Mouse (Mus musculus): ENCODE results near the gene Epha2. TPM values are rescaled to one million over a fixed set of nuclear protein-coding genes. Genes with fewer than 3 reads are reported as not detected.

Gene Epha2
- polyA plus RNA-seq, 1 experiment from 2014 or later: 0.82 TPM

DNA sequence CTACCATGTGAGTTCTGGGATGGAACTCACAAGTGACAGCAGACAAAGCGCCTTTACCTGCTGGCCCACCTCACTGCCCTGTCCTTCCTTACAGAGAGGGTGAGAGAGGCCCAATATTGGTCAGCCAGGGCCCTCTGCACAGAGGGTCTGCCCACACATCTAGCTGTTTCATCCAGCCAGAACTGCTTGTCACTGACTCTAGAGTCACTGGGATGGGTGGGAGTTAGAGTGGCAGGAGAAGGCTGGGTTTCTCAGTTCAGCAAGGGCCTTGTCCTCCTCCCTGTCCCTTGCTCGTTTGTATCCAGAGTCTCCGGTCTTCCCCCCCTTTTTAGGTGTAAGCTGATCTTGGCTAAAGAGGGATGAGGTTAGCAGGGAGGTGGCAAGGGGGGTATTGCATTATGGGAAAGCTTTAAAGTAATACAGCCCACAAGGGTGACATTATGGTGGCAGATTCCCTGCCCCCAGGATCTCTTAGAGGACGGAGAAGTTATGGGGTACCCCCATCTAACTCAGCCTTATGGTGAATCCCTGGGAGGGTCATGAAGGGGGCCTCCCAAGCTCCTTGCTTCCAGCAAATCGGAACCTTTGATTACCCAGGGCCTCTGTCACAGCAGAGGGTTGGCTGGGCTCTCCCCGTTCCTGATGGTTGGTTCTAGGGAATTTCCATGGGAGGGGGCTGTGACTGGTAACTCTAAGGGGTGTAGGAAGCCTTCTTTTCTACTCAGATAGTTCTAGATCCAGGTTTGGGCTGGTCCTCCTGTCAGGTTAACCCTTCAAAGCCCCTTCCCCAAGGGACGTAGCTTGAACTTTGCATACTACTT, 2.6 kb downstream of the Epha2 start:
- Histone ChIP-seq H3K27me3 (ENCODE audit: control insufficient read depth, insufficient read depth, low read length) (peaks cover 35% of the 10 kb centered on the region), H3K4me3 (ENCODE audit: low read depth, low read length) (no peak overlapping the region), H3K4me2 (replicated peaks; ENCODE audit: low read depth, low read length) (no peak overlapping the region), H3K9ac (ENCODE audit: low read depth, low read length) (no peak overlapping the region), H3K4me1 (replicated peaks; ENCODE audit: control insufficient read depth, insufficient read depth, low read length) (peaks cover 18% of the 10 kb centered on the region), H3K27ac (ENCODE audit: low read depth, low read length) (no peak overlapping the region), H3K9me3 (ENCODE audit: control insufficient read depth, low read length) (no peaks in the 10 kb centered on the region), H3K36me3 (ENCODE audit: control insufficient read depth, insufficient read depth, low read length) (no peaks in the 10 kb centered on the region)
- ATAC-seq (ENCODE audit: low FRiP score) (no peak), DNase-seq (ENCODE audit: low spot score) (no peak)
- WGBS: 43% methylated on average over 7 of the region's 7 CpGs

DNA sequence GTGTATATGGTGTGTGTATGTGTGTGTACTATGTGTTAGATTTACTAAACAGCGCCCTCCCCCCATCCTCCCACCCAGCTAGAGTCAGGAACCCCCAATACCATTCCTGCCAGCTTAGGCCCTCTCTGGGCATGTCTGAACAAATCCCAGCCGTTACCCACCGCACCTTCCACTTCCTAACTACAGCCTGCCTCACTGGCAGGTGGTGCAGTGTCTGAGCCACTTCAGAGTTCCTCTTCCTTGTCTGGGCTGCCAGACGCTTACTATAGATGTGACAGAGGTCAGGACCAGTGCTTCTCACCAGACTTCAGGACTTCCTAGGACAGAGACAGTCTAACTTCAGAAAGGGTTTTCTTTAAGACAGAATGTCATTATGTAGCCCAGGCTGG, 3.2 kb downstream of the Epha2 start:
- H3K4me3 ChIP-seq (ENCODE audit: low read depth, low read length): no peak overlapping the region
- no peaks in the 10 kb centered on the region for H3K9me3 ChIP-seq (ENCODE audit: control insufficient read depth, low read length)
- no peak for DNase-seq (ENCODE audit: low spot score)
- ATAC-seq (ENCODE audit: low FRiP score): no peak
- WGBS: 82% methylated on average over 4 of the region's 4 CpGs
- H3K9ac ChIP-seq (ENCODE audit: low read depth, low read length): no peak overlapping the region
- peaks cover 32% of the 10 kb centered on the region for H3K27me3 ChIP-seq (ENCODE audit: control insufficient read depth, insufficient read depth, low read length)
- H3K27ac ChIP-seq (ENCODE audit: low read depth, low read length): no peak overlapping the region
- H3K4me2 ChIP-seq (replicated peaks; ENCODE audit: low read depth, low read length): no peak overlapping the region
- peaks cover 18% of the 10 kb centered on the region for H3K4me1 ChIP-seq (replicated peaks; ENCODE audit: control insufficient read depth, insufficient read depth, low read length)
- H3K36me3 ChIP-seq (ENCODE audit: control insufficient read depth, insufficient read depth, low read length): no peaks in the 10 kb centered on the region

DNA sequence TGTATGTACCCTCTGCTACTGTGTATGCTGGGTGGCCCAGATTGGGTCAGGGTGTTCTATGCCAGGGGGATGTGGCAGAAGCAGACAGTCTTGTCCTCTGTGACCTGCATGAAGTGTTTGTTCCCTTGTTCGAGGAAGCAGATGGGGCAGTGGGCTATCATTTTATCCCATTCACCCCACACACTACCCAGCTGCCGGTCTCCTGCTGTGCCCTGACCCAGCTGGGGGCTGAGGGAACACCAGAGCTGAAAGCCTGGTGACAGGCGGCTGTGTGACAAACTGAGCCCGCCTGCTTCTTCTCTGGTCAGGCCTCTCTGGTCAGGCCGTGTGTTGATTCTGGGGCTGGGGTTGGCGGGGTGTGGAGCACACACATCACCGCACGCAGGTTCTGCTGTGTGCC, 5.0 kb downstream of the Epha2 start:
- no peak overlapping the region for H3K9ac ChIP-seq (ENCODE audit: low read depth, low read length)
- peak; percentile 39; the same call in 1 of the 2 replicates for ATAC-seq (ENCODE audit: low FRiP score)
- 14% methylated on average over 8 of the region's 8 CpGs for WGBS

DNA sequence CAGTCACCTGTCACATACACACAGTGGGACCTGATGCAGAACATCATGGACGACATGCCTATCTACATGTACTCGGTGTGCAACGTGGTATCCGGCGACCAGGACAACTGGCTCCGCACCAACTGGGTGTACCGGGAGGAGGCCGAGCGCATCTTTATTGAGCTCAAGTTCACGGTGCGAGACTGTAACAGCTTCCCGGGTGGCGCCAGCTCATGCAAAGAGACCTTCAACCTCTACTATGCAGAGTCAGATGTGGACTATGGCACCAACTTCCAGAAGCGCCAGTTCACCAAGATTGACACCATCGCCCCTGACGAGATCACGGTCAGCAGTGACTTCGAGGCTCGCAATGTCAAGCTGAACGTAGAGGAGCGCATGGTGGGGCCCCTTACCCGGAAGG, 7.3 kb downstream of the Epha2 start:
- no peak for ATAC-seq (ENCODE audit: low FRiP score)
- H3K9ac ChIP-seq (ENCODE audit: low read depth, low read length): no peak overlapping the region
- H3K4me2 ChIP-seq (replicated peaks; ENCODE audit: low read depth, low read length): no peak overlapping the region
- no peak overlapping the region for H3K4me3 ChIP-seq (ENCODE audit: low read depth, low read length)
- H3K27me3 ChIP-seq (ENCODE audit: control insufficient read depth, insufficient read depth, low read length): peaks cover 3% of the 10 kb centered on the region; the same call in 1 of the 2 replicates
- H3K4me1 ChIP-seq (replicated peaks; ENCODE audit: control insufficient read depth, insufficient read depth, low read length): peaks cover 15% of the 10 kb centered on the region
- no peaks in the 10 kb centered on the region for H3K36me3 ChIP-seq (ENCODE audit: control insufficient read depth, insufficient read depth, low read length)
- no peak for DNase-seq (ENCODE audit: low spot score)
- no peak overlapping the region for H3K27ac ChIP-seq (ENCODE audit: low read depth, low read length)
- 97% methylated on average over 22 of the region's 22 CpGs for WGBS
- no peaks in the 10 kb centered on the region for H3K9me3 ChIP-seq (ENCODE audit: control insufficient read depth, low read length)

More for the DNA sequence above, 5.0 kb downstream of the Epha2 start:
- H3K4me1 ChIP-seq (replicated peaks; ENCODE audit: control insufficient read depth, insufficient read depth, low read length): peaks cover 26% of the 10 kb centered on the region
- no peak for DNase-seq (ENCODE audit: low spot score)
- peak overlapping the region; percentile 54; the same call in 1 of the 2 replicates for H3K27ac ChIP-seq (ENCODE audit: low read depth, low read length)
- H3K27me3 ChIP-seq (ENCODE audit: control insufficient read depth, insufficient read depth, low read length): peaks cover 17% of the 10 kb centered on the region; the same call in 1 of the 2 replicates
- no peak overlapping the region for H3K4me3 ChIP-seq (ENCODE audit: low read depth, low read length)
- no peaks in the 10 kb centered on the region for H3K9me3 ChIP-seq (ENCODE audit: control insufficient read depth, low read length)
- H3K4me2 ChIP-seq (replicated peaks; ENCODE audit: low read depth, low read length): no peak overlapping the region
- no peaks in the 10 kb centered on the region for H3K36me3 ChIP-seq (ENCODE audit: control insufficient read depth, insufficient read depth, low read length)

DNA sequence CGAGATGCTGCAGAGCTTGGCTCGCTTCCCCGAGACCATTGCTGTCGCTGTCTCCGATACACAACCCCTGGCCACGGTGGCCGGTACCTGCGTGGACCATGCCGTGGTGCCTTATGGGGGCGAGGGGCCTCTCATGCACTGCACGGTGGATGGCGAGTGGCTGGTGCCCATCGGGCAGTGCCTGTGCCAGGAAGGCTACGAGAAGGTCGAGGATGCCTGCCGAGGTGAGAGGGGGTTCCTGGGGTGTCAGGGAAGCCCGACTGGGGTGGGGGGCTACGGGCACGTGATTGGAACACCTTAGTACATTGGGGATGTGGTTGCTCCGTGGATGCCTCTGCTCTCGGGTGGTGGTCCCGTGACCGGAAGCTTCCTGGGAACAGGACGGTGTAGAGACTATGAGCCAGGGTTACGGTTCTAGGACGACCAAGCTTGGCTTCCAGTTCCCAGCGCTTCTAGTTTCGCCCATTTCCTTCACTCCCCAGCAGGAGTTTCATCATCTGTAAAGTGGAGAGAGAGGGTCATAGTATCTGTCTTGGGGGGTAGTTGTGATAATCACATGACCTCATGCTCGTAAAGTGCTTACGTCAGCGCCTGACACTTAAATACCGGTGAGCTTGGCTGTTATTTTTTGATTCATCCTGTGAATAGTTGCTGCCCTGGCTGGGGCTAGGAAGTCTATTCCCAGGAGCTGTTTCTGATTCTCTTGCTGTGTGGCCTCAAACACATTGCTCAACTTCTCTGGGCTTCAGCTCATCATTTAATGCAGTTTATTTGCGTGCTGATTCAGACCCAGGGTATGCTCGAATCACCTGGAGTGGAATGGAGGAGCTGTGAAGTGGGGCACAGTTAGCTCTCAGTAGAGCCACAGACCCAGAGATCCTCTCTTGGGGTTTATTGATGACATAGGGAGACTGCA, 8.1 kb downstream of the Epha2 start:
- Histone ChIP-seq H3K4me3 (ENCODE audit: low read depth, low read length) (no peak overlapping the region), H3K9me3 (ENCODE audit: control insufficient read depth, low read length) (no peaks in the 10 kb centered on the region), H3K36me3 (ENCODE audit: control insufficient read depth, insufficient read depth, low read length) (no peaks in the 10 kb centered on the region), H3K4me1 (replicated peaks; ENCODE audit: control insufficient read depth, insufficient read depth, low read length) (peaks cover 15% of the 10 kb centered on the region), H3K27me3 (ENCODE audit: control insufficient read depth, insufficient read depth, low read length) (no peaks in the 10 kb centered on the region; the same call in 1 of the 2 replicates), H3K9ac (ENCODE audit: low read depth, low read length) (no peak overlapping the region), H3K4me2 (replicated peaks; ENCODE audit: low read depth, low read length) (no peak overlapping the region), H3K27ac (ENCODE audit: low read depth, low read length) (no peak overlapping the region)
- ATAC-seq (ENCODE audit: low FRiP score) (no peak), DNase-seq (ENCODE audit: low spot score) (no peak)
- 94% methylated on average over 34 of the region's 34 CpGs for WGBS

DNA sequence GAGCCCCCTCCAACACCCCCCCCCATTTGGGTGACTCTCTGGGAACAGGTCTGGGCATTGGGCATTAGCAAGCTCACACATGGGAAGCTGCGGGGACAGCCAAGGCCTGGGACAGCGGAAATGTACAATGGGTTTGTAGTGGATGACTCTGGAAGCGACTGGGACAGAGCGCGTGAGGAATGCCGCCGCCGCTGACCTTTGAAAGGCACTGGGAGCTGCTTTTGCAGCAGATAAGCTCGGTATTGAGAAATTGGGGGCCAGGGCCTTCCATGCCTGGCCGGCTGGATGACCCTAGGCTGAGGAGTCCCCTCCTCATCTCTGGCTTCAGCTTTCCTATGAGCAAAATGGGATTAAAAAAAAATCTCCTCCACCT, 8.7 kb downstream of the Epha2 start:
- DNase-seq (ENCODE audit: low spot score): no peak
- Histone ChIP-seq H3K27me3 (ENCODE audit: control insufficient read depth, insufficient read depth, low read length) (no peaks in the 10 kb centered on the region), H3K4me3 (ENCODE audit: low read depth, low read length) (no peak overlapping the region), H3K4me1 (replicated peaks; ENCODE audit: control insufficient read depth, insufficient read depth, low read length) (peaks cover 15% of the 10 kb centered on the region), H3K27ac (ENCODE audit: low read depth, low read length) (peak overlapping the region; percentile 65; the same call in 1 of the 2 replicates), H3K4me2 (replicated peaks; ENCODE audit: low read depth, low read length) (no peak overlapping the region), H3K36me3 (ENCODE audit: control insufficient read depth, insufficient read depth, low read length) (no peaks in the 10 kb centered on the region), H3K9ac (ENCODE audit: low read depth, low read length) (no peak overlapping the region), H3K9me3 (ENCODE audit: control insufficient read depth, low read length) (no peaks in the 10 kb centered on the region)
- 48% methylated on average over 10 of the region's 10 CpGs for WGBS
- no peak for ATAC-seq (ENCODE audit: low FRiP score)

DNA sequence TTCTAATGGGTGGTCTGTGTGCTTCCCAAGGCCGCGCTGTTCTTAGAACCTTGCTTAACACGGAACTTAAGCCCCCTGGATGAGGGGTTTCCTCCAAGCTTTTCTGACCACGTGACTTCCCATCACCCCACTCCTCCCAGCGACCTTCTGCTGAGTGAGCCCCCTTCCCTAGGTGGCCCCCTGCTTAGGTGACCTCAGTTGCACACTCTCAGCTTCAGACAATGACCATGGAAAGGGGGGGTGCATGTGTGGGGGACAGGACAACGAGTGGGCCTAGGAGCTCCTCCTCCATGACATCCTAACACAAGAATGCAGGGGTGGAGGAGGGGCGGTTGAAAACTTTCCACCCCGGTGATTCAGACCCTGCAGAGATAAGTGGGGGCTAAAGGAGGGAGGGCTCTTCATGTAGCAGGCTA, 9.2 kb downstream of the Epha2 start:
- no peaks in the 10 kb centered on the region for H3K36me3 ChIP-seq (ENCODE audit: control insufficient read depth, insufficient read depth, low read length)
- H3K4me1 ChIP-seq (replicated peaks; ENCODE audit: control insufficient read depth, insufficient read depth, low read length): peaks cover 15% of the 10 kb centered on the region
- no peak overlapping the region for H3K9ac ChIP-seq (ENCODE audit: low read depth, low read length)
- H3K4me3 ChIP-seq (ENCODE audit: low read depth, low read length): no peak overlapping the region
- 21% methylated on average over 8 of the region's 8 CpGs for WGBS
- 0 out of 2 replicates have a peak, but pooled peaks have one; percentile 20 for ATAC-seq (ENCODE audit: low FRiP score)
- H3K27me3 ChIP-seq (ENCODE audit: control insufficient read depth, insufficient read depth, low read length): no peaks in the 10 kb centered on the region
- no peak overlapping the region for H3K4me2 ChIP-seq (replicated peaks; ENCODE audit: low read depth, low read length)
- DNase-seq (ENCODE audit: low spot score): peak; percentile 62
- H3K27ac ChIP-seq (ENCODE audit: low read depth, low read length): peak overlapping the region; percentile 65; the same call in 1 of the 2 replicates
- no peaks in the 10 kb centered on the region for H3K9me3 ChIP-seq (ENCODE audit: control insufficient read depth, low read length)

DNA sequence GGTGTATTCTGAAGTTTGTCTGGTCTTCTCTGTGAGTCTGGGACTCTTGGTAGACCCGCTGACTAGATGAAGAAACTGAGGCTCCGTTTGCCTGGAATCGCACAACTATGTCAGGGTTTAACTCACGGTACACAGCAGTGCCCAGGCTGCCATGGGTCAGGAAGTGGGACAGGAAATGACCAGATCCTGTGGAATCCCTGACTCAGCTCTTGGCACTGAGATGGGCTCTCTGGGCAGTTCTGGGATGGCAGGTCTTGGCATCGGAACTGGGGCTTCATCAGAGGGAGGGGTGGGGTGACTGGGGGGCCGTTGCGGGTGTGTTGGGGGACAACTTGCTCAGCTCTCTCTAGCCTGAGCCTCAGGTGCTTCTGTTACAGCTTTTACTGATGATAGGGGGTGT, 10.0 kb downstream of the Epha2 start:
- H3K27ac ChIP-seq (ENCODE audit: low read depth, low read length): no peak overlapping the region
- H3K4me1 ChIP-seq (replicated peaks; ENCODE audit: control insufficient read depth, insufficient read depth, low read length): peaks cover 15% of the 10 kb centered on the region; the same call in 1 of the 2 replicates
- DNase-seq (ENCODE audit: low spot score) (no peak), ATAC-seq (ENCODE audit: low FRiP score) (no peak)
- no peaks in the 10 kb centered on the region for H3K27me3 ChIP-seq (ENCODE audit: control insufficient read depth, insufficient read depth, low read length)
- no peaks in the 10 kb centered on the region for H3K9me3 ChIP-seq (ENCODE audit: control insufficient read depth, low read length)
- H3K9ac ChIP-seq (ENCODE audit: low read depth, low read length): no peak overlapping the region
- no peaks in the 10 kb centered on the region for H3K36me3 ChIP-seq (ENCODE audit: control insufficient read depth, insufficient read depth, low read length)
- H3K4me2 ChIP-seq (replicated peaks; ENCODE audit: low read depth, low read length): no peak overlapping the region
- WGBS: 75% methylated on average over 7 of the region's 7 CpGs
- H3K4me3 ChIP-seq (ENCODE audit: low read depth, low read length): no peak overlapping the region
